Mouse (Mus musculus): ENCODE measurements at regions not wholly inside any gene's neighbourhood (a gene's known extent, or its start where the extent isn't known, plus 50 kb on each side); places are given as distances from the start of the nearest gene placed in this dataset.

DNA sequence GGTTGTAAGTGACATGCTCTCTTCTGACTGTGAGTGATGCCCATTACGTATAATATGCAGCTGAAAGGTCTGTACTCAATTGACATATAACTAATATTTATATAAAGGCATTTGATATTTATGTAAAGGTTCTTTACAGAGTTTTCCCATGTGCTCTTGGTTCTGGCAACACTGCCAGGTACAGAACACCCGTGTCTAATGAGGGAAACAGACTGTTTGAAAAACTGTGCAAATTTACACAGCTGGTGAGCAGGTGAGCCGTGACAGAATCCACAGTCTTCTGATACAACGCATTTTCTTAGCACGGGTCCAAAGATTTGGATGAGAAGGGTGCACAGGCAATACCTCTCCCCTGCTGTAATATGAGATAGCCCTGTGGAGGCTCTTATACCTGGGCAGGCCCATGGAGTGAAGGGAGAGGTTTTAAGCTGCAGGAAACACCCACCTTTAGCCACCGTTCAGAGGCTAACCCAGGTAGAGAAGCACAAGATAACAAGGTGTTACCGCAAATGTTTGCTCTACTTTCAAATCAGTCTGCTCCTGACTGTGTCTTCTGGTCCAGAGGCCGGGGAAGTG, 161.0 kb downstream of the Foxo1 start:
- Histone ChIP-seq H3K27ac (replicated peaks) (no peak overlapping the region), H3K9ac (no peak overlapping the region), H3K4me2 (no peak overlapping the region), H3K4me1 (replicated peaks) (no peaks in the 10 kb centered on the region), H3K27me3 (no peaks in the 10 kb centered on the region), H3K9me3 (replicated peaks) (no peaks in the 10 kb centered on the region), H3K4me3 (replicated peaks) (no peak overlapping the region), H3K36me3 (replicated peaks) (no peaks in the 10 kb centered on the region)
- WGBS (ENCODE audit: insufficient replicate concordance): 62% methylated on average over 8 of the region's 8 CpGs
- ATAC-seq (ENCODE audit: insufficient read depth): no peak

GRCm38 (mm10) chr3:52422826-52423225, 154.7 kb downstream of the Foxo1 start:
- no peaks in the 10 kb centered on the region for H3K36me3 ChIP-seq (replicated peaks)
- no peaks in the 10 kb centered on the region for H3K4me1 ChIP-seq (replicated peaks)
- no peak overlapping the region for H3K27ac ChIP-seq (replicated peaks)
- no peak overlapping the region for H3K4me3 ChIP-seq (replicated peaks)
- 49% methylated on average over 1 of the region's 1 CpGs for WGBS (ENCODE audit: insufficient replicate concordance)
- no peaks in the 10 kb centered on the region for H3K9me3 ChIP-seq (replicated peaks)
- no peak overlapping the region for H3K9ac ChIP-seq
- no peak overlapping the region for H3K4me2 ChIP-seq
- no peak for ATAC-seq (ENCODE audit: insufficient read depth)
- H3K27me3 ChIP-seq: no peaks in the 10 kb centered on the region

DNA sequence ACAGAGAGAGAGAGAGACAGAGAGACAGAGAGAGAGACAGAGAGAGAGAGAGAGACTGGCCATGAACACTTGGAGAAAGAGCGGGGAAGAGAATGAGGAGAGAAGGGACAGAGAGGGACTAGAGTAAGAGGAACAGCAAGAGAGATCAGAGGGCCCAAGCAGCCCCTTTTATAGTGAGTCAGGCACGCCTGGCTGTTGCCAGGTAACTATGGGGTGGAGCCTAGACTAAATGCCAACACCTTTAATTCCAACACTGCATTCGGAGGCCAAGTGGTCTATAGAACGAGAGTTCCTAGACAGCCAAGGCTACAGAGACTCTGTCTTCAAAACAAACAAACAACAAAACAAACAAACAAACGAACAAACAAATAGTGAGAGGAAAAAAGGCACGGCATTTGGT, 148.1 kb downstream of the Foxo1 start:
- H3K9ac ChIP-seq: no peak overlapping the region

GRCm38 (mm10) chr3:52415361-52415760, 147.2 kb downstream of the Foxo1 start:
- Histone ChIP-seq H3K9ac (no peak overlapping the region), H3K36me3 (replicated peaks) (no peaks in the 10 kb centered on the region), H3K9me3 (replicated peaks) (no peaks in the 10 kb centered on the region), H3K4me1 (replicated peaks) (no peaks in the 10 kb centered on the region), H3K27me3 (no peaks in the 10 kb centered on the region), H3K27ac (replicated peaks) (no peak overlapping the region), H3K4me3 (replicated peaks) (no peak overlapping the region), H3K4me2 (no peak overlapping the region)
- 17% methylated on average over 6 of the region's 6 CpGs for WGBS (ENCODE audit: insufficient replicate concordance)
- ATAC-seq (ENCODE audit: insufficient read depth): no peak

More for the DNA sequence above, 148.1 kb downstream of the Foxo1 start:
- Histone ChIP-seq H3K27me3 (no peaks in the 10 kb centered on the region), H3K4me2 (no peak overlapping the region), H3K36me3 (replicated peaks) (no peaks in the 10 kb centered on the region), H3K4me3 (replicated peaks) (no peak overlapping the region), H3K27ac (replicated peaks) (no peak overlapping the region), H3K9me3 (replicated peaks) (no peaks in the 10 kb centered on the region), H3K4me1 (replicated peaks) (no peaks in the 10 kb centered on the region)
- no peak for ATAC-seq (ENCODE audit: insufficient read depth)
- 40% methylated on average over 6 of the region's 6 CpGs for WGBS (ENCODE audit: insufficient replicate concordance)

DNA sequence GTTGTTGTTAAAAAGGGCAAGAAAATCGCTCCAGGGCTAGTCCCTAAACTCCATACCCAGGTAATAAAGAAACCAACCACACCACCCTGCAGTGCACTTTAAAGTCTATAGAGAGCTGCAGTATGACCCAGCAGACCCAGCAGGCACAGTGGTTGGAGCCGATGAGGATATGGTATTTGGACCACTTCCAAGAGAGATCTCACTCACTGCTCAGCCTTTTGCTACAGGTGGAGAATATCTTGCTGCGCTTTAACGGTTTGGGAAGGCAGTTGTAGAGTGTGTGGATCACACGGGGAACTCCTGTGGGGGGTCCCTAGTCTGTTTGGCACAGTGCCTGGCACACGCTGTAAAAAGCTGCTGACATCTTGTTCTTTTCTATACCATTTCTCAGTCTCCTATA, 145.9 kb downstream of the Foxo1 start:
- ATAC-seq (ENCODE audit: insufficient read depth): no peak
- Histone ChIP-seq H3K4me3 (replicated peaks) (no peak overlapping the region), H3K27ac (replicated peaks) (no peak overlapping the region), H3K27me3 (no peaks in the 10 kb centered on the region), H3K36me3 (replicated peaks) (no peaks in the 10 kb centered on the region), H3K4me1 (replicated peaks) (no peaks in the 10 kb centered on the region), H3K4me2 (no peak overlapping the region), H3K9me3 (replicated peaks) (no peaks in the 10 kb centered on the region), H3K9ac (no peak overlapping the region)
- whole genome bisulfite sequencing (ENCODE audit: insufficient replicate concordance): 53% methylated on average over 6 of the region's 6 CpGs

DNA sequence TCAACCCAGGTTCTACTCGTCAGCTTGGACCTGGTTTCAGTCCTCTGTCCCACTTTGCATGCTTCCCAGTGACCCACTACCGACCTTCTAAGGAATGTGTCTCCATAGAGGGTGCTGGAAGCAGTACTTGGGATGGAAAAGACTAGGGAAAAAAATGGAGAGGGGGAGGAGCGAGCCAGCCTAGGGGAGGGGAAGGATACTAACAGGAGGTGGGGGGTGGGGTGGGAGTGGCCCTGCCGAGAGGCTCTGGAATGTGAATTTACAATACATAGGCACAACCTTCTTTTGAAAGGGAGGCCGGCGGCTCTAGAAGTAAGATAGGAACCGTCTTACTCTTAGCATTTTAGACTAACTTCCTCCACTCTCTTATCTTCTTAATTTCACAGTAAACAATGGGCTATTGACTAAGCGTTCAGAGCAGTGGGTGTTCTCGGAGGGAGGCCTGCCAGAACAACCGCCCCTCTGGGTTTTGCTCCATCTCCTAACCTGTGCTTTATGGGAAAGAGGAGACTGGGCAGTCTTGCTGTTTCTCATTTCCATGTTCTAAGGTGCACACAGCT, 145.1 kb downstream of the Foxo1 start:
- no peaks in the 10 kb centered on the region for H3K4me1 ChIP-seq (replicated peaks)
- H3K27me3 ChIP-seq: no peaks in the 10 kb centered on the region
- no peak overlapping the region for H3K4me2 ChIP-seq
- no peak overlapping the region for H3K27ac ChIP-seq (replicated peaks)
- H3K4me3 ChIP-seq (replicated peaks): no peak overlapping the region
- H3K9ac ChIP-seq: no peak overlapping the region
- no peaks in the 10 kb centered on the region for H3K36me3 ChIP-seq (replicated peaks)
- no peaks in the 10 kb centered on the region for H3K9me3 ChIP-seq (replicated peaks)
- WGBS (ENCODE audit: insufficient replicate concordance): 33% methylated on average over 10 of the region's 10 CpGs
- ATAC-seq (ENCODE audit: insufficient read depth): no peak

- Histone ChIP-seq H3K9me3 (replicated peaks) (no peaks in the 10 kb centered on the region), H3K27me3 (no peaks in the 10 kb centered on the region), H3K36me3 (replicated peaks) (no peaks in the 10 kb centered on the region), H3K4me1 (replicated peaks) (no peaks in the 10 kb centered on the region), H3K27ac (replicated peaks) (no peak overlapping the region), H3K4me2 (no peak overlapping the region), H3K9ac (no peak overlapping the region), H3K4me3 (replicated peaks) (no peak overlapping the region)
- WGBS (ENCODE audit: insufficient replicate concordance): 74% methylated on average over 5 of the region's 5 CpGs
- ATAC-seq (ENCODE audit: insufficient read depth): no peak
Measured at GRCm38 (mm10) chr3:52411356-52411755, 143.2 kb downstream of the Foxo1 start.

DNA sequence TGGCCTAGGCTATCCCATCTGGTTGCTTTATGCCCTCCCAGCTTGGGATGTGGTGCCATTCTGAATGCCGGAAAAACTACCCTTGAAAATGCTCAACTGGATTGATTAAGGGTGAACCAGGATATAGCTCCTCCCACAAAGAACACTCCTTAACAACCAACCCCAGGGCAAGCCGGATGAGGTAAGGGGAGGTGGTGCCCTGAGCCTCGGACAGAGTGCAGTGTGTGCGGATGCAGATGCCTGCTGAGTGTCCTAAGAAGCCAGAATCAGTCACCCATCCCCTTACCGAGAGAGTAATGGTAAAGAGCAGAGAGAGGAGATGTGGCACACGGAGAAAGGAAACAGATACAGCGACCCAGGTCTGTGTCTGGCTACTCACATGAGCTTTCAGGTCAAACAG, 141.3 kb downstream of the Foxo1 start:
- Histone ChIP-seq H3K9me3 (replicated peaks) (no peaks in the 10 kb centered on the region), H3K36me3 (replicated peaks) (no peaks in the 10 kb centered on the region), H3K4me3 (replicated peaks) (no peak overlapping the region), H3K4me2 (no peak overlapping the region), H3K4me1 (replicated peaks) (no peaks in the 10 kb centered on the region), H3K9ac (no peak overlapping the region), H3K27ac (replicated peaks) (no peak overlapping the region), H3K27me3 (no peaks in the 10 kb centered on the region)
- 51% methylated on average over 7 of the region's 7 CpGs for WGBS (ENCODE audit: insufficient replicate concordance)
- no peak for ATAC-seq (ENCODE audit: insufficient read depth)

DNA sequence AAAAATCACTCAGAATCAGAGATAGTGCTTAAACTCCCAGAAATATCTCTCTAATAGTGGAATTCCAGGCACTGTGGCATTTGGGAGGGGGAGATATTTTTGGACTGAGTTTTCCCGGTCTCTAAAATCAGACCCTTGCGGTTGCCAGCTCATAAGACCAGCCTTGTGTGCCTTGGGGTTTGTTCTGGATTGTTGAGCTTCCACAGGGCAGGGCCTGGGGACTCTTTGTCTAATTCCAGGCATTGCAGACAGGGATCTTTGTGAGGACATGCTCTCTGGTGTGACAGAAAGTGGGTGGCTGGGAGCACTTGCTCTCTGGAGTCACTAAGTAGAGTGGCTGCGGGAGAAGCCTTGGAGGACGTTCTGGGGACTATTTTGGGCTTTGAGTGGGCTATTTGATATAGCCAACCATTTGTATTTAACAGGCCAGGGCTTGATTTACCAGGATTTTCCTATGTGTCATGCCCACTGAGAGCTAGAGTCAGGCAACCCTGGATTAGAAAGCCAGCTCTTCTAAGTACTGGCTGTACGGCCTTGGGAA, 138.7 kb downstream of the Foxo1 start:
- ATAC-seq (ENCODE audit: insufficient read depth): no peak
- Histone ChIP-seq H3K27ac (replicated peaks) (no peak overlapping the region), H3K4me1 (replicated peaks) (no peaks in the 10 kb centered on the region), H3K4me2 (no peak overlapping the region), H3K27me3 (no peaks in the 10 kb centered on the region), H3K4me3 (replicated peaks) (no peak overlapping the region), H3K36me3 (replicated peaks) (no peaks in the 10 kb centered on the region), H3K9me3 (replicated peaks) (no peaks in the 10 kb centered on the region), H3K9ac (no peak overlapping the region)
- WGBS (ENCODE audit: insufficient replicate concordance): 68% methylated on average over 5 of the region's 5 CpGs

DNA sequence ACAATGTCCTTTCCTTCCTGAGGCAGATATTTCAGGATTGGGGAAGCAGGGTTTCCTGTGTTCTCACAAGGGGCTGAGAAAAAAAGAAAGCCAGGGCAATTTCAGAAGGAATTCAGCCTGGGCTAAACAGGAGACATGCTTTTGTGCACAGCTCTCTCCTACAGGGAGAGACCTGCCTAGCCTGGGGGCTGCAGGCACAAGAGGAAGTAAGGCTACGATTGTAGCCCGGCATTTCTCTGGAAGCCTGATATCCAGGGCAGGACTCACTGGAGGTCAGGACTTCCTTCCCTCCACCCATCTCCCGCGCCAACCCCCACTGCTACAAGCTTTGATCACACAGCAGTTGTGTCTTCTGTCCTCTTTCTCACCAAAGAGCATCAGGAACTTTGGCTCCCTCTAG, 136.5 kb downstream of the Foxo1 start:
- Histone ChIP-seq H3K4me1 (replicated peaks) (no peaks in the 10 kb centered on the region), H3K27ac (replicated peaks) (no peak overlapping the region), H3K9me3 (replicated peaks) (no peaks in the 10 kb centered on the region), H3K27me3 (peaks cover 11% of the 10 kb centered on the region), H3K9ac (no peak overlapping the region), H3K4me2 (no peak overlapping the region), H3K4me3 (replicated peaks) (no peak overlapping the region), H3K36me3 (replicated peaks) (no peaks in the 10 kb centered on the region)
- WGBS (ENCODE audit: insufficient replicate concordance): 7% methylated on average over 4 of the region's 4 CpGs
- ATAC-seq (ENCODE audit: insufficient read depth): peak; percentile 62; the same call in 1 of the 2 replicates

GRCm38 (mm10) chr3:52403032-52403431, 134.9 kb downstream of the Foxo1 start:
- no peaks in the 10 kb centered on the region for H3K9me3 ChIP-seq (replicated peaks)
- no peak overlapping the region for H3K9ac ChIP-seq
- ATAC-seq (ENCODE audit: insufficient read depth): no peak
- no peak overlapping the region for H3K4me3 ChIP-seq (replicated peaks)
- no peak overlapping the region for H3K4me2 ChIP-seq
- peaks cover 11% of the 10 kb centered on the region for H3K27me3 ChIP-seq
- H3K4me1 ChIP-seq (replicated peaks): 0 out of 2 replicates have a peak, but pooled peaks cover under 1% of the 10 kb centered on the region
- H3K36me3 ChIP-seq (replicated peaks): no peaks in the 10 kb centered on the region
- no peak overlapping the region for H3K27ac ChIP-seq (replicated peaks)
- 75% methylated on average over 4 of the region's 4 CpGs for WGBS (ENCODE audit: insufficient replicate concordance)

Data from liver, embryonic 15.5 days (tissue).